Mouse (Mus musculus): Measurements from ENCODE around the gene Emg1. TPM values are rescaled to one million over a fixed set of nuclear protein-coding genes. Genes with fewer than 3 reads are reported as not detected.

Emg1 gene
- polyA plus RNA-seq, 1 experiment from 2014 or later: 93.9 TPM

DNA sequence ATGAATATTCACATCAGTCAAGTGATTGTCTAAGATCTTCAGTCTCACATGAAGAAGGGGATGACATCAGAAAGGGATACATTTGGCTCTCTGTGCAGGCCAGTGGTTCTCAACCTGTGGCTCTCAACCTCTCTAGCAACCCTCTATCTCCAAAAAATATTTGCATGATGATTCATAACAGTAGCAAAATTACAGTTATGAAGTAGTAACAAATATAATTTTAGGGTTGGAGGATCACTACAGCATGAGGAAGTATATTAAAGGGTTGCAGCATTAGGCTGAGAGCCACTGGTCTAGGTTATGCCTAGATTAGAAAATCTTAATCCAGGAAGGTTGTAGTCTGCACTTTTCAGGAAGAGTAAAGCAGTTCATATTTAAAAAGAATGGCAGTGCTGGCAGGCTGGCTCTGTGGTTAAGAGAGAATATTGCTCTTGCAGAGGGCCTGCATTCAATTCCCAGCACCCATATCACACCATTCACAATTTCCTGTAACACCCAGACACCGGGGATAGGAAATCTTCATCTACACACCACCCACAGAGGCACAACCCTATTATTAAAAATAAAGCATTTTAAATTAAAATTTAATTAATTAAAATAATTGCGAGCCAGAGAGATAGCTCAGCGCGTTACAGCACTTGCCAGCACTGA lies 50.7 kb downstream of the Emg1 start:
- H3K4me2 ChIP-seq (replicated peaks; ENCODE audit: low read depth): no peak overlapping the region
- no peak overlapping the region for H3K9ac ChIP-seq (ENCODE audit: low read length)
- H3K9me3 ChIP-seq (ENCODE audit: control insufficient read depth, low read length): no peaks in the 10 kb centered on the region
- no peak for ATAC-seq (ENCODE audit: low FRiP score, low TSS enrichment)
- no peak overlapping the region for H3K27ac ChIP-seq (replicated peaks)
- no peaks in the 10 kb centered on the region for H3K27me3 ChIP-seq (ENCODE audit: control insufficient read depth, insufficient read depth, low read length)
- no peaks in the 10 kb centered on the region for H3K36me3 ChIP-seq (ENCODE audit: control insufficient read depth, insufficient read depth, low read length)
- DNase-seq (ENCODE audit: low spot score): no peak
- no peak overlapping the region for H3K4me3 ChIP-seq (ENCODE audit: low read depth, low read length)
- H3K4me1 ChIP-seq (replicated peaks; ENCODE audit: control insufficient read depth, insufficient read depth): no peaks in the 10 kb centered on the region
- TF ChIP-seq CTCF (IDR thresholded peaks at IDR 0.05; ENCODE audit: low read depth): no peak
- TF ChIP-seq EP300 (optimal IDR thresholded peaks at IDR 0.05): no peak
- WGBS: 87% methylated on average over 4 of the region's 4 CpGs

- no peak overlapping the region for H3K4me3 ChIP-seq (ENCODE audit: low read depth, low read length)
- ATAC-seq (ENCODE audit: low FRiP score, low TSS enrichment) (no peak), DNase-seq (ENCODE audit: low spot score) (no peak)
- no peaks in the 10 kb centered on the region for H3K27me3 ChIP-seq (ENCODE audit: control insufficient read depth, insufficient read depth, low read length)
- 45% methylated on average over 2 of the region's 2 CpGs for WGBS
- H3K9ac ChIP-seq (ENCODE audit: low read length): no peak overlapping the region
- H3K36me3 ChIP-seq (ENCODE audit: control insufficient read depth, insufficient read depth, low read length): no peaks in the 10 kb centered on the region
- H3K27ac ChIP-seq (replicated peaks): no peak overlapping the region
- no peaks in the 10 kb centered on the region for H3K4me1 ChIP-seq (replicated peaks; ENCODE audit: control insufficient read depth, insufficient read depth)
- TF ChIP-seq CTCF (IDR thresholded peaks at IDR 0.05; ENCODE audit: low read depth) (no peak), EP300 (optimal IDR thresholded peaks at IDR 0.05) (no peak)
- H3K4me2 ChIP-seq (replicated peaks; ENCODE audit: low read depth): no peak overlapping the region
- H3K9me3 ChIP-seq (ENCODE audit: control insufficient read depth, low read length): no peaks in the 10 kb centered on the region
Measured at GRCm38 (mm10) chr6:124658067-124658466, 53.9 kb downstream of the Emg1 start.

DNA sequence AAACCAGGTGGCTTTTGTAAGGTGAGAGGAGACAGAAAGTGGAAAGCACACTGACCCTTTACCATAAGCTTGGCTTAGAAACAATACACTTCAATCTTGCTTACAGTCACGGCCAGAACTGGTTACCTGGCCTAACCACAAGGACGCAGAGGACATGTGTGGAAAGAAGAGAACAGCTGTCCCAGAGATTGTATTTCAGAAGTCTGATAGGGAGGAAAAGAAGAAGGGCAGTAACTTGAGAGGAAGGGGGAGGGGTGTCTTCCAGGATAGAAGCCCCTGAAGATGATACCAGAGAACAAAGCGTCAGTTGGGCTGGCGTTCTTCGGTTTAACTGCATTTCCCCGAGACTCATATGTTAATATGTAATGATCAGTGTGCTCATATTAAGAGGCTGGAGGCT lies 56.1 kb downstream of the Emg1 start:
- Histone ChIP-seq H3K4me1 (replicated peaks; ENCODE audit: control insufficient read depth, insufficient read depth) (no peaks in the 10 kb centered on the region), H3K9ac (ENCODE audit: low read length) (no peak overlapping the region), H3K27ac (replicated peaks) (no peak overlapping the region), H3K4me3 (ENCODE audit: low read depth, low read length) (no peak overlapping the region), H3K27me3 (ENCODE audit: control insufficient read depth, insufficient read depth, low read length) (no peaks in the 10 kb centered on the region), H3K36me3 (ENCODE audit: control insufficient read depth, insufficient read depth, low read length) (no peaks in the 10 kb centered on the region), H3K9me3 (ENCODE audit: control insufficient read depth, low read length) (no peaks in the 10 kb centered on the region), H3K4me2 (replicated peaks; ENCODE audit: low read depth) (no peak overlapping the region)
- 40% methylated on average over 6 of the region's 6 CpGs for WGBS
- ATAC-seq (ENCODE audit: low FRiP score, low TSS enrichment): no peak
- DNase-seq (ENCODE audit: low spot score): no peak
- TF ChIP-seq CTCF (IDR thresholded peaks at IDR 0.05; ENCODE audit: low read depth): no peak

MicroRNAs within 50 kb of the gene (microRNA counts, 519-probe panel; counts per million panel counts)
- microRNA mmu-miR-141 (6,410 counts per million, percentile 81 among the panel's probes with 10 or more counts), microRNA mmu-miR-200c (7,052 counts per million, percentile 90 among the panel's probes with 10 or more counts)

Small RNA genes lying within 50 kb of the gene (microRNA-seq; reads per million reads assigned to microRNA genes)
- gene Mir141: 3,931 reads per million, percentile 86 among the genes with 10 or more reads in this experiment
- 19,464 reads per million, percentile 96 among the genes with 10 or more reads in this experiment for gene Mir200c

Other genes with a start within 250 kb of the Emg1 start
- gene Clstn3, start 247.4 kb downstream of the Emg1 start, polyA plus RNA-seq (2015; fragmentation: Nextera tagmentation; extraction: Ambion mirVana): 1.2 and 1.5 TPM in 2 replicates
- gene C1rl, start 219.1 kb downstream of the Emg1 start, polyA plus RNA-seq (2015; fragmentation: Nextera tagmentation; extraction: Ambion mirVana): 1.4 and 1.6 TPM in 2 replicates
- 15.0 and 15.1 TPM in 2 replicates for gene C1ra, start 199.8 kb downstream of the Emg1 start, polyA plus RNA-seq (2015; fragmentation: Nextera tagmentation; extraction: Ambion mirVana)
- gene C1s1, start 169.8 kb downstream of the Emg1 start, polyA plus RNA-seq (2015; fragmentation: Nextera tagmentation; extraction: Ambion mirVana): 16.9 and 18.0 TPM in 2 replicates
- gene C1rb, start 141.9 kb downstream of the Emg1 start, polyA plus RNA-seq (2015; fragmentation: Nextera tagmentation; extraction: Ambion mirVana): not detected in 2 replicates
- 0.05 TPM in 1 of 2 replicates, not detected in the other for gene C1s2, start 76.1 kb downstream of the Emg1 start, polyA plus RNA-seq (2015; fragmentation: Nextera tagmentation; extraction: Ambion mirVana)
- gene Lpcat3, start 49.2 kb downstream of the Emg1 start, polyA plus RNA-seq (2015; fragmentation: Nextera tagmentation; extraction: Ambion mirVana): 78.8 and 79.6 TPM in 2 replicates
- gene Phb2, start 158 bp upstream of the Emg1 start, polyA plus RNA-seq (2015; fragmentation: Nextera tagmentation; extraction: Ambion mirVana): 230 and 237 TPM in 2 replicates
- gene Ptpn6, start 26.5 kb upstream of the Emg1 start, polyA plus RNA-seq (2015; fragmentation: Nextera tagmentation; extraction: Ambion mirVana): 13.1 and 15.8 TPM in 2 replicates
- gene Grcc10, start 29.2 kb upstream of the Emg1 start, polyA plus RNA-seq (2015; fragmentation: Nextera tagmentation; extraction: Ambion mirVana): 292 and 310 TPM in 2 replicates
- not detected in 2 replicates for gene Gm45234, start 43.8 kb upstream of the Emg1 start, polyA plus RNA-seq (2015; fragmentation: Nextera tagmentation; extraction: Ambion mirVana)
- 6.6 and 6.9 TPM in 2 replicates for gene Atn1, start 44.3 kb upstream of the Emg1 start, polyA plus RNA-seq (2015; fragmentation: Nextera tagmentation; extraction: Ambion mirVana)
- gene Eno2, start 57.5 kb upstream of the Emg1 start, polyA plus RNA-seq (2015; fragmentation: Nextera tagmentation; extraction: Ambion mirVana): 4.3 and 5.1 TPM in 2 replicates
- 0.19 and 0.28 TPM in 2 replicates for gene Lrrc23, start 67.5 kb upstream of the Emg1 start, polyA plus RNA-seq (2015; fragmentation: Nextera tagmentation; extraction: Ambion mirVana)
- 18.8 and 18.9 TPM in 2 replicates for gene Spsb2, start 96.5 kb upstream of the Emg1 start, polyA plus RNA-seq (2015; fragmentation: Nextera tagmentation; extraction: Ambion mirVana)
- gene Tpi1, start 102.1 kb upstream of the Emg1 start, polyA plus RNA-seq (2015; fragmentation: Nextera tagmentation; extraction: Ambion mirVana): 463 and 465 TPM in 2 replicates
- gene Usp5, start 117.3 kb upstream of the Emg1 start, polyA plus RNA-seq (2015; fragmentation: Nextera tagmentation; extraction: Ambion mirVana): 60.3 and 61.8 TPM in 2 replicates
- 43.3 and 52.8 TPM in 2 replicates for gene Cdca3, start 117.4 kb upstream of the Emg1 start, polyA plus RNA-seq (2015; fragmentation: Nextera tagmentation; extraction: Ambion mirVana)
- 0.53 and 0.98 TPM in 2 replicates for gene Gnb3, start 128.1 kb upstream of the Emg1 start, polyA plus RNA-seq (2015; fragmentation: Nextera tagmentation; extraction: Ambion mirVana)
- 9.7 and 10.7 TPM in 2 replicates for gene P3h3, start 145.6 kb upstream of the Emg1 start, polyA plus RNA-seq (2015; fragmentation: Nextera tagmentation; extraction: Ambion mirVana)
- 0.45 and 0.87 TPM in 2 replicates for gene Gpr162, start 151.8 kb upstream of the Emg1 start, polyA plus RNA-seq (2015; fragmentation: Nextera tagmentation; extraction: Ambion mirVana)
- 0.45 and 0.65 TPM in 2 replicates for gene Cd4, start 176.0 kb upstream of the Emg1 start, polyA plus RNA-seq (2015; fragmentation: Nextera tagmentation; extraction: Ambion mirVana)
- 0.93 and 1.4 TPM in 2 replicates for gene Lag3, start 199.5 kb upstream of the Emg1 start, polyA plus RNA-seq (2015; fragmentation: Nextera tagmentation; extraction: Ambion mirVana)
- 260 and 276 TPM in 2 replicates for gene Ptms, start 207.9 kb upstream of the Emg1 start, polyA plus RNA-seq (2015; fragmentation: Nextera tagmentation; extraction: Ambion mirVana)
- 312 and 330 TPM in 2 replicates for gene Mlf2, start 219.2 kb upstream of the Emg1 start, polyA plus RNA-seq (2015; fragmentation: Nextera tagmentation; extraction: Ambion mirVana)